Mouse (Mus musculus) Patski (cell line): Measurements from ENCODE around the gene Drg1. TPM values are rescaled to one million over a fixed set of nuclear protein-coding genes. Genes with fewer than 3 reads are reported as not detected.
"Not testable (repeated sequence)": the region's sequence is repeated elsewhere in the genome, so short reads cannot be mapped to it uniquely, and the experiment has no call there.

ENCODE experiments used
- ATAC-seq: fragments of 100-300 bp; one replicate; pipeline ENCODE4 v1.8.0; 2021
- CTCF ChIA-PET: fragments of 350-600 bp; sonication (Branson Sonifier 250); formaldehyde crosslinking; loops from one replicate; lab custom pipeline; 2022; ENCODE audit warnings: inconsistent platforms; lab: Charles Lee
- POLR2A ChIA-PET: fragments of 350-600 bp; sonication (Branson Sonifier 250); formaldehyde crosslinking; loops from one replicate; lab custom pipeline; 2022; ENCODE audit warnings: antibody characterized with exemption, inconsistent platforms; lab: Charles Lee
- DNase-seq: peaks from one replicate; pipeline ENCODE4 v3.0.0-alpha.2; 2011; ENCODE audit warnings: low read depth, low spot score
- H3K27me3 ChIP-seq: fragments of 371-371 bp; one replicate; pipeline ENCODE4 v1.5.1; 2021
- in situ Hi-C: fragments of 300-500 bp; cut with MboI; formaldehyde crosslinking; loops from 3 replicates; pipeline ENCODE4 v1.11.1; 2018; ENCODE audit warnings: low pct_unique_long_range_greater_than_20kb, mixed read lengths
- polyA plus RNA-seq: library from polyadenylated mRNA; unstranded; gene quantifications from one replicate; pipeline ENCODE4 v1.2.3, GENCODE M21; 2021

Gene Drg1
- polyA plus RNA-seq, 1 experiment from 2014 or later = 137 TPM

GRCm38 (mm10) chr11:3140967-3141535 is 125.2 kb downstream of the Drg1 start:
- peak; percentile 0 for ATAC-seq
- CTCF ChIA-PET = interaction anchor here (17.5 to 29.7 kb wide), 4 partner anchors 5 to 49 kb away, joined by 518 to 1630 read pairs (median 532); partner anchors contain the start of gene Sfi1
- in situ Hi-C loops = not testable (repeated sequence)

DNA sequence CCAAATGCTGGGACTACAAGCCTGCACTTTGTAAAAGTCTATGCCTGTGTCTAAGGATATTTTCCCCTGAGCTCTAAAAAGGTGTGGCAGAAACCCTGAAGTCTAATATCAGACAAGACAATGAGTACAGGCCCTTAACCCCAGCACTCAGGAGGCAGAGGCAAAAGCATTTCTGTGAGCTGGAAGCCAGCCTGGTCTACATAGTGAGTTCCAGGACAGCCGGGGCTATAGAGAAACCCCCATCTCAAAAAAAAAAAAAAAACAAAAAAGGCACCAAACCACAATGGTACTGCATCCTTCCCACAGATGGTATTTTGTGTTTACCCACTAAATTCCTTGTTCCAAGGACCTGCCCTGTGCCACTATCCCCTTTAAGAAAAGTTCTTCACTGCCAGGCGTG is 127.9 kb downstream of the Drg1 start:
- ATAC-seq, in situ Hi-C loops, H3K27me3 ChIP-seq, DNase-seq: not testable (repeated sequence)
- POLR2A ChIA-PET = interaction anchor here (1.1 to 7.0 kb wide), 4 partner anchors 8 to 61 kb away, joined by 4 to 58 read pairs (median 5); no protein-coding TSS in a partner anchor
- CTCF ChIA-PET = interaction anchor here (1.9 to 29.7 kb wide), 5 partner anchors 2 to 52 kb away, joined by 16 to 1630 read pairs (median 518); partner anchors contain the start of gene Sfi1

More at GRCm38 (mm10) chr11:3140967-3141535, 125.2 kb downstream of the Drg1 start:
- POLR2A ChIA-PET = interaction anchor here (1.3 to 2.0 kb wide), 2 partner anchors 14 to 20 kb away, joined by 3 to 6 read pairs; no protein-coding TSS in a partner anchor
- DNase-seq, H3K27me3 ChIP-seq: not testable (repeated sequence)

Other genes with a start within 250 kb of the Drg1 start
- gene Sfi1, start 73.0 kb downstream of the Drg1 start, polyA plus RNA-seq = 32.3 TPM
- 69.8 TPM for gene Eif4enif1, start 64.0 kb downstream of the Drg1 start, polyA plus RNA-seq
- gene Patz1, start 22.5 kb upstream of the Drg1 start, polyA plus RNA-seq = 59.5 TPM
- gene Pik3ip1, start 64.0 kb upstream of the Drg1 start, polyA plus RNA-seq = 24.7 TPM
- gene Limk2, start 142.8 kb upstream of the Drg1 start, polyA plus RNA-seq = 38.5 TPM
- gene Rnf185, start 185.9 kb upstream of the Drg1 start, polyA plus RNA-seq = 44.8 TPM
- gene Pla2g3, start 221.9 kb upstream of the Drg1 start, polyA plus RNA-seq = 0.37 TPM
- gene Inpp5j, start 238.4 kb upstream of the Drg1 start, polyA plus RNA-seq = 9.6 TPM
- gene Selenom, start 248.3 kb upstream of the Drg1 start, polyA plus RNA-seq = 65.1 TPM